In genomic region chr3:157471600-157471999, GRCm38 (mm10) we compare ENCODE assay signal across 21 mouse cellular contexts.
DNase-seq lines count a peak whose midpoint lies in the region; ATAC-seq and TF ChIP-seq lines count a peak whose summit lies in the region.
"Had no signal": no experiment of that assay in that cellular context is flagged by ENCODE, and none has a peak within 500 bp of the region (broad histone marks: within the 10 kb centered on the region; RNA-seq: fewer than 3 reads in every experiment).

No protein-coding gene starts in this region.

- no peak overlapping the region for H3K27ac ChIP-seq in liver, adult 2 months (replicated peaks; ENCODE audit: insufficient read depth, low read depth, low read length)
- H3K27ac ChIP-seq in liver, embryonic 12.5 days = no peak overlapping the region
- H3K27ac ChIP-seq in liver, embryonic 16.5 days (ENCODE audit: low read length) = no peak overlapping the region
- no peak overlapping the region for H3K27ac ChIP-seq in liver, postnatal 0 days (ENCODE audit: low read depth)
- H3K27ac ChIP-seq in liver, embryonic 11.5 days (ENCODE audit: low read depth, low read length) = no peak overlapping the region
- no peak overlapping the region for H3K27ac ChIP-seq in lung, embryonic 14.5 days (ENCODE audit: low read depth)

- H3K9ac ChIP-seq in liver, adult 2 months (ENCODE audit: low read depth, low read length) = no peak overlapping the region
- H3K9ac ChIP-seq in liver, embryonic 12.5 days = no peak overlapping the region
- no peak overlapping the region for H3K9ac ChIP-seq in liver, embryonic 16.5 days (ENCODE audit: low read depth, low read length)
- no peak overlapping the region for H3K9ac ChIP-seq in liver, postnatal 0 days (replicated peaks)
- no peak overlapping the region for H3K9ac ChIP-seq in liver, embryonic 11.5 days (ENCODE audit: low read depth, low read length)
- no peak overlapping the region for H3K9ac ChIP-seq in lung, embryonic 14.5 days

- H3K36me3 ChIP-seq in liver, adult 2 months (ENCODE audit: control insufficient read depth, insufficient read depth, low read length) = no peaks in the 10 kb centered on the region
- no peaks in the 10 kb centered on the region for H3K36me3 ChIP-seq in liver, embryonic 12.5 days
- H3K36me3 ChIP-seq in liver, embryonic 16.5 days (ENCODE audit: control insufficient read depth, insufficient read depth) = no peaks in the 10 kb centered on the region
- no peaks in the 10 kb centered on the region for H3K36me3 ChIP-seq in liver, postnatal 0 days (replicated peaks; ENCODE audit: insufficient read depth, low read length)
- no peaks in the 10 kb centered on the region for H3K36me3 ChIP-seq in liver, embryonic 11.5 days (ENCODE audit: control insufficient read depth, insufficient read depth, low read length)
- H3K36me3 ChIP-seq in lung, embryonic 14.5 days (ENCODE audit: insufficient read depth) = no peaks in the 10 kb centered on the region
- H3K36me3 ChIP-seq: G1E had no signal

- H3K4me2 ChIP-seq in liver, embryonic 12.5 days = no peak overlapping the region
- H3K4me2 ChIP-seq in liver, embryonic 16.5 days (ENCODE audit: low read depth, low read length) = no peak overlapping the region
- no peak overlapping the region for H3K4me2 ChIP-seq in liver, postnatal 0 days (ENCODE audit: low read depth, low read length)
- no peak overlapping the region for H3K4me2 ChIP-seq in liver, embryonic 11.5 days
- H3K4me2 ChIP-seq in lung, embryonic 14.5 days = no peak overlapping the region

- H3K4me3 ChIP-seq in liver, adult 2 months (ENCODE audit: insufficient read depth, low read depth, low read length) = no peak overlapping the region
- no peak overlapping the region for H3K4me3 ChIP-seq in liver, embryonic 12.5 days
- no peak overlapping the region for H3K4me3 ChIP-seq in liver, embryonic 16.5 days (ENCODE audit: low read depth, low read length)
- H3K4me3 ChIP-seq in liver, postnatal 0 days (ENCODE audit: low read depth, low read length) = no peak overlapping the region
- no peak overlapping the region for H3K4me3 ChIP-seq in liver, embryonic 11.5 days (ENCODE audit: low read depth, low read length)
- H3K4me3 ChIP-seq in lung, embryonic 14.5 days (ENCODE audit: low read depth, low read length) = no peak overlapping the region

- ATAC-seq in liver, embryonic 12.5 days = no peak
- peak; percentile 39; the same call in 1 of the 2 replicates for ATAC-seq in liver, embryonic 16.5 days (ENCODE audit: low read depth)
- peak; percentile 68 for ATAC-seq in liver, postnatal 0 days
- no peak for ATAC-seq in liver, embryonic 11.5 days (replicated peaks; ENCODE audit: low FRiP score)
- no peak for ATAC-seq in lung, embryonic 14.5 days (ENCODE audit: insufficient read depth)
- ATAC-seq: activated CD4-positive, CD25-positive, alpha-beta regulatory T cell, adult 4 months; CD4-positive, CD25-positive, alpha-beta regulatory T cell, adult 4 months; Patski had no signal

- no peaks in the 10 kb centered on the region for H3K27me3 ChIP-seq in liver, adult 2 months (ENCODE audit: control insufficient read depth, insufficient read depth, low read length)
- no peaks in the 10 kb centered on the region for H3K27me3 ChIP-seq in liver, embryonic 12.5 days (replicated peaks)
- H3K27me3 ChIP-seq in liver, embryonic 16.5 days (ENCODE audit: control insufficient read depth, insufficient read depth, low read depth, low read length) = no peaks in the 10 kb centered on the region
- no peaks in the 10 kb centered on the region for H3K27me3 ChIP-seq in liver, postnatal 0 days (ENCODE audit: insufficient read depth, low read length)
- H3K27me3 ChIP-seq in liver, embryonic 11.5 days (replicated peaks; ENCODE audit: control insufficient read depth, insufficient read depth, low read length) = no peaks in the 10 kb centered on the region
- H3K27me3 ChIP-seq in lung, embryonic 14.5 days (ENCODE audit: insufficient read depth, low read length) = no peaks in the 10 kb centered on the region
- H3K27me3 ChIP-seq: Patski had no signal

- no peak for TF ChIP-seq POLR2A in liver, adult 2 months (IDR thresholded peaks at IDR 0.05; ENCODE audit: extremely low read depth, insufficient read depth, low read length)

- peak; percentile 53 for DNase-seq in liver, adult 2 months (ENCODE audit: extremely low read depth, low read depth, low spot score)
- DNase-seq in liver = no peak
- DNase-seq in liver, postnatal 0 days = no peak
- no peak for DNase-seq in liver, embryonic 11.5 days (ENCODE audit: low spot score)
- peak; percentile 10 for DNase-seq in lung, embryonic 14.5 days
- no peak for DNase-seq in lung, postnatal 25 days (ENCODE audit: low spot score)
- DNase-seq: adrenal gland, adult 2 months; adrenal gland, adult 8-10 months; adrenal gland, postnatal 10 days; adrenal gland, postnatal 14 days; adrenal gland, postnatal 25 days; adrenal gland, postnatal 36 days; B cell, adult 2 months; cerebellum, adult 11 months; cerebellum, adult 11-12 months had no signal

- H3K9me3 ChIP-seq in liver, embryonic 12.5 days (replicated peaks) = no peaks in the 10 kb centered on the region
- no peaks in the 10 kb centered on the region for H3K9me3 ChIP-seq in liver, embryonic 16.5 days (replicated peaks; ENCODE audit: control insufficient read depth, low read length)
- no peaks in the 10 kb centered on the region for H3K9me3 ChIP-seq in liver, postnatal 0 days (ENCODE audit: low read length)
- no peaks in the 10 kb centered on the region for H3K9me3 ChIP-seq in liver, embryonic 11.5 days (ENCODE audit: control insufficient read depth, low read length)
- no peaks in the 10 kb centered on the region for H3K9me3 ChIP-seq in lung, embryonic 14.5 days (ENCODE audit: low read depth, low read length)
- H3K9me3 ChIP-seq: G1E had no signal

- TF ChIP-seq CTCF in liver, adult 2 months (IDR thresholded peaks at IDR 0.05; ENCODE audit: low read depth, low read length) = no peak
- no peak for TF ChIP-seq CTCF in liver, postnatal 0 days (IDR thresholded peaks at IDR 0.05; ENCODE audit: low read depth)
- TF ChIP-seq CTCF in lung, embryonic 14.5 days (IDR thresholded peaks at IDR 0.05; ENCODE audit: low read depth) = no peak

- H3K4me1 ChIP-seq in liver, adult 2 months (ENCODE audit: control insufficient read depth, insufficient read depth, low read length) = no peaks in the 10 kb centered on the region
- H3K4me1 ChIP-seq in liver, embryonic 12.5 days = no peaks in the 10 kb centered on the region
- H3K4me1 ChIP-seq in liver, embryonic 16.5 days (ENCODE audit: control insufficient read depth, low read depth, low read length) = no peaks in the 10 kb centered on the region
- H3K4me1 ChIP-seq in liver, postnatal 0 days (ENCODE audit: insufficient read depth) = no peaks in the 10 kb centered on the region
- no peaks in the 10 kb centered on the region for H3K4me1 ChIP-seq in liver, embryonic 11.5 days (replicated peaks; ENCODE audit: control insufficient read depth, insufficient read depth, low read length)
- no peaks in the 10 kb centered on the region for H3K4me1 ChIP-seq in lung, embryonic 14.5 days (ENCODE audit: insufficient read depth)

- TF ChIP-seq EP300 in liver, postnatal 0 days (IDR thresholded peaks at IDR 0.05; ENCODE audit: low read depth) = no peak

- 33% methylated on average over 2 of the region's 2 CpGs for WGBS in liver, adult 2 months
- WGBS in liver, embryonic 12.5 days (ENCODE audit: insufficient replicate concordance) = 63% methylated on average over 2 of the region's 2 CpGs
- WGBS in liver, embryonic 16.5 days (ENCODE audit: insufficient replicate concordance) = 56% methylated on average over 2 of the region's 2 CpGs
- WGBS in liver, postnatal 0 days (ENCODE audit: insufficient replicate concordance) = 55% methylated on average over 2 of the region's 2 CpGs
- 81% methylated on average over 2 of the region's 2 CpGs for WGBS in liver, embryonic 11.5 days
- 73% methylated on average over 2 of the region's 2 CpGs for WGBS in lung, embryonic 14.5 days

- no peaks in the 10 kb centered on the region for H3K79me2 ChIP-seq in liver, adult 2 months (ENCODE audit: control insufficient read depth, insufficient read depth, low read length)

Comparison
In these comparisons a context has a peak if more than half of its experiments do, and no peak if none do; other contexts are left out.
1. DNase-seq: peak in liver, adult 2 months (single experiment) and lung, embryonic 14.5 days (single experiment); none in liver (single experiment), liver, postnatal 0 days (single experiment), liver, embryonic 11.5 days (single experiment) and lung, postnatal 25 days (single experiment).
2. ATAC-seq: peak in liver, embryonic 16.5 days (single experiment) and liver, postnatal 0 days (single experiment); none in liver, embryonic 12.5 days (single experiment), liver, embryonic 11.5 days (single experiment) and lung, embryonic 14.5 days (single experiment).